Mouse (Mus musculus) hindbrain, embryonic 16.5 days (tissue): ENCODE measurements around the gene 9130230L23Rik. TPM values are rescaled to one million over a fixed set of nuclear protein-coding genes. Genes with fewer than 3 reads are reported as not detected.

Source experiments
- ATAC-seq: fragments of 200-750 bp; cut with Nextera tagmentation; 2 replicates; pipeline ENCODE4 v1.8.0; 2017; ENCODE audit warnings: moderate TSS enrichment, moderate library complexity
- H3K27ac ChIP-seq: fragments of 300-500 bp; sonication (generic); 2 replicates; pipeline ENCODE4 v1.5.1; 2014; ENCODE audit warnings: low read depth, mild to moderate bottlenecking, control low read depth, low read length, moderate library complexity
- H3K27me3 ChIP-seq: fragments of 300-500 bp; sonication (generic); replicated peaks from 2 replicates; pipeline ENCODE4 v1.6.1; 2014; ENCODE audit warnings: low read length; ENCODE audit not compliant: control insufficient read depth, insufficient read depth
- H3K36me3 ChIP-seq: fragments of 300-500 bp; sonication (generic); 2 replicates; pipeline ENCODE4 v1.6.1; 2014; ENCODE audit warnings: mild to moderate bottlenecking, low read length, moderate library complexity, mixed read lengths; ENCODE audit not compliant: control insufficient read depth, insufficient read depth
- H3K4me1 ChIP-seq: fragments of 300-500 bp; sonication (generic); 2 replicates; pipeline ENCODE4 v1.6.1; 2014; ENCODE audit warnings: low read depth, low read length; ENCODE audit not compliant: control insufficient read depth, insufficient read depth
- H3K4me2 ChIP-seq: fragments of 300-500 bp; sonication (generic); 2 replicates; pipeline ENCODE4 v1.6.1; 2014; ENCODE audit warnings: mild to moderate bottlenecking, low read length, control low read depth, moderate library complexity
- H3K4me3 ChIP-seq: fragments of 300-500 bp; sonication (generic); 2 replicates; pipeline ENCODE4 v1.5.1; 2014; ENCODE audit warnings: mild to moderate bottlenecking, low read length, control low read depth, moderate library complexity
- H3K9ac ChIP-seq: fragments of 300-500 bp; sonication (generic); 2 replicates; pipeline ENCODE4 v1.6.1; 2014; ENCODE audit warnings: low read depth, mild to moderate bottlenecking, control low read depth, low read length, moderate library complexity
- H3K9me3 ChIP-seq: fragments of 300-500 bp; sonication (generic); 2 replicates; pipeline ENCODE4 v1.6.1; 2014; ENCODE audit warnings: mild to moderate bottlenecking, low read length, moderate library complexity; ENCODE audit not compliant: control insufficient read depth
- whole genome bisulfite sequencing: fragments of 180-500 bp; shearing (Covaris S2); extraction: QIAGEN DNeasy Blood & Tissue Kit; methylation state at CpG from one replicate; pipeline ENCODE4 v1.1.7; 2014; 5-methylcytosine and 5-hydroxymethylcytosine counted together
- polyA plus RNA-seq: library from polyadenylated mRNA; unstranded; fragments of >200 nt; fragmentation: Nextera tagmentation; extraction: Ambion mirVana; gene quantifications from 2 replicates; pipeline ENCODE4 v1.2.1, GENCODE M21; 2015

The 9130230L23Rik gene
- polyA plus RNA-seq: 0.12 and 0.14 TPM in 2 replicates

GRCm38 (mm10) chr5:66004134-66004925, at the start of gene 9130230L23Rik:
9130230L23Rik (minus strand) TSS chr5:66004285.
- Histone ChIP-seq H3K4me1 (no peaks in the 10 kb centered on the region), H3K9me3 (no peaks in the 10 kb centered on the region), H3K4me3 (no peak within 1 kb of the TSS), H3K27ac (no peak within 1 kb of the TSS), H3K27me3 (no peaks in the 10 kb centered on the region), H3K4me2 (no peak within 1 kb of the TSS), H3K36me3 (no peaks in the 10 kb centered on the region), H3K9ac (no peak within 1 kb of the TSS)
- ATAC-seq: no peak
- WGBS: 71% methylated on average over 14 of the region's 14 CpGs

- Histone ChIP-seq H3K27me3 (no peaks in the 10 kb centered on the region), H3K4me3 (no peak overlapping the region), H3K36me3 (no peaks in the 10 kb centered on the region), H3K4me1 (no peaks in the 10 kb centered on the region), H3K9ac (no peak overlapping the region), H3K27ac (no peak overlapping the region), H3K4me2 (no peak overlapping the region), H3K9me3 (no peaks in the 10 kb centered on the region)
- no peak for ATAC-seq
- WGBS: 85% methylated on average over 20 of the region's 20 CpGs
Measured at GRCm38 (mm10) chr5:66052777-66053548, 48.9 kb upstream of the 9130230L23Rik start.

- ATAC-seq: no peak
Measured at GRCm38 (mm10) chr5:66050841-66051240, 46.8 kb upstream of the 9130230L23Rik start.

GRCm38 (mm10) chr5:66046356-66046755, 42.3 kb upstream of the 9130230L23Rik start:
- ATAC-seq: no peak
- no peaks in the 10 kb centered on the region for H3K36me3 ChIP-seq
- H3K27ac ChIP-seq: no peak overlapping the region
- no peaks in the 10 kb centered on the region for H3K4me1 ChIP-seq
- WGBS: 89% methylated on average over 3 of the region's 3 CpGs
- no peaks in the 10 kb centered on the region for H3K27me3 ChIP-seq
- no peaks in the 10 kb centered on the region for H3K9me3 ChIP-seq
- no peak overlapping the region for H3K9ac ChIP-seq
- no peak overlapping the region for H3K4me2 ChIP-seq
- no peak overlapping the region for H3K4me3 ChIP-seq

More at GRCm38 (mm10) chr5:66050841-66051240, 46.8 kb upstream of the 9130230L23Rik start:
- WGBS: 74% methylated on average over 5 of the region's 5 CpGs
- H3K4me2 ChIP-seq: no peak overlapping the region
- no peak overlapping the region for H3K27ac ChIP-seq
- no peaks in the 10 kb centered on the region for H3K27me3 ChIP-seq
- H3K9ac ChIP-seq: no peak overlapping the region
- no peaks in the 10 kb centered on the region for H3K9me3 ChIP-seq
- H3K4me3 ChIP-seq: no peak overlapping the region
- H3K36me3 ChIP-seq: no peaks in the 10 kb centered on the region
- H3K4me1 ChIP-seq: no peaks in the 10 kb centered on the region

GRCm38 (mm10) chr5:66043897-66044296, 39.8 kb upstream of the 9130230L23Rik start:
- no peaks in the 10 kb centered on the region for H3K27me3 ChIP-seq
- no peaks in the 10 kb centered on the region for H3K4me1 ChIP-seq
- H3K9ac ChIP-seq: no peak overlapping the region
- H3K4me3 ChIP-seq: no peak overlapping the region
- no peaks in the 10 kb centered on the region for H3K36me3 ChIP-seq
- no peak overlapping the region for H3K27ac ChIP-seq
- H3K4me2 ChIP-seq: no peak overlapping the region
- WGBS: 88% methylated on average over 3 of the region's 3 CpGs
- ATAC-seq: no peak
- no peaks in the 10 kb centered on the region for H3K9me3 ChIP-seq

GRCm38 (mm10) chr5:66042651-66043340, 38.7 kb upstream of the 9130230L23Rik start:
- Histone ChIP-seq H3K4me3 (no peak overlapping the region), H3K4me1 (no peaks in the 10 kb centered on the region), H3K9me3 (no peaks in the 10 kb centered on the region), H3K36me3 (no peaks in the 10 kb centered on the region), H3K27me3 (no peaks in the 10 kb centered on the region), H3K4me2 (no peak overlapping the region), H3K27ac (no peak overlapping the region), H3K9ac (no peak overlapping the region)
- 37% methylated on average over 10 of the region's 10 CpGs for WGBS
- no peak for ATAC-seq

- H3K27me3 ChIP-seq: no peaks in the 10 kb centered on the region
- H3K36me3 ChIP-seq: no peaks in the 10 kb centered on the region
- H3K4me3 ChIP-seq: no peak overlapping the region
- 90% methylated on average over 7 of the region's 7 CpGs for WGBS
- no peak overlapping the region for H3K27ac ChIP-seq
- ATAC-seq: no peak
- H3K4me1 ChIP-seq: peaks cover 12% of the 10 kb centered on the region
- no peak overlapping the region for H3K9ac ChIP-seq
- H3K9me3 ChIP-seq: no peaks in the 10 kb centered on the region
- no peak overlapping the region for H3K4me2 ChIP-seq
Measured at GRCm38 (mm10) chr5:66040744-66041279, 36.7 kb upstream of the 9130230L23Rik start.

GRCm38 (mm10) chr5:66039813-66040212, 35.7 kb upstream of the 9130230L23Rik start:
- Histone ChIP-seq H3K27ac (no peak overlapping the region), H3K4me2 (no peak overlapping the region), H3K9me3 (no peaks in the 10 kb centered on the region), H3K4me3 (no peak overlapping the region), H3K36me3 (no peaks in the 10 kb centered on the region), H3K27me3 (no peaks in the 10 kb centered on the region), H3K4me1 (peaks cover 12% of the 10 kb centered on the region), H3K9ac (no peak overlapping the region)
- ATAC-seq: no peak
- 91% methylated on average over 2 of the region's 2 CpGs for WGBS
